Mouse (Mus musculus) megakaryocyte-erythroid progenitor cell, adult 5-6 weeks (primary cell): Measurements from ENCODE around the gene Gm40193. TPM values are rescaled to one million over a fixed set of nuclear protein-coding genes. Genes with fewer than 3 reads are reported as not detected.

Experiments
- ATAC-seq: replicated peaks from 2 replicates; pipeline ENCODE4 v1.8.0; 2016; ENCODE audit warnings: mild to moderate bottlenecking, inconsistent platforms; ENCODE audit not compliant: severe bottlenecking, poor library complexity, low FRiP score, low TSS enrichment
- total RNA-seq, 2 experiments: library from RNA; stranded (forward) in 1 of 2; stranded (reverse) in 1 of 2; fragments of 200-1000, 215-1000 nt in 1 of 2; fragments of >200 nt in 1 of 2; fragmentation: Nextera tagmentation in 1 of 2; gene quantifications; 2 replicates each; pipeline ENCODE4 v1.2.3; 2014 to 2017

Gm40193 gene
- total RNA-seq, 2 experiments from 2014 or later = not detected

DNA sequence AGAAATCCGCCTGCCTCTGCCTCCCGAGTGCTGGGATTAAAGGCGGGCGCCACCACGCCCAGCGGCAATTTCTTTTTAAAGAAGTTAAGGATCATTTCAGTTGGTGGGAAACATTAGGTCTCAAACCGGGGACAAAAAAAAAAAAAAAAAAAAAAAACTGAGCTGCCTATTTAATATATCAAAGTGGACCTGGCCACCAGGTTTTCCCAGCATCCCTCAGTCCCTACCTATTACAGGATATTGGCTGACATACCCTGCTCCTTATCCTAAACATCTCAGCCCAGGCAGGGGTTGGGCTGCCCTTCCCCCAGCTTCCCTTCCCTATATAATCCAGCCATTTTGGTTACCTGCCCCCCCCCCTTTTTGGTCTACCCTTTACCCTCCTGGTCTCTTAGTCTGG lies 20.9 kb downstream of the Gm40193 start:
- no peak for ATAC-seq

DNA sequence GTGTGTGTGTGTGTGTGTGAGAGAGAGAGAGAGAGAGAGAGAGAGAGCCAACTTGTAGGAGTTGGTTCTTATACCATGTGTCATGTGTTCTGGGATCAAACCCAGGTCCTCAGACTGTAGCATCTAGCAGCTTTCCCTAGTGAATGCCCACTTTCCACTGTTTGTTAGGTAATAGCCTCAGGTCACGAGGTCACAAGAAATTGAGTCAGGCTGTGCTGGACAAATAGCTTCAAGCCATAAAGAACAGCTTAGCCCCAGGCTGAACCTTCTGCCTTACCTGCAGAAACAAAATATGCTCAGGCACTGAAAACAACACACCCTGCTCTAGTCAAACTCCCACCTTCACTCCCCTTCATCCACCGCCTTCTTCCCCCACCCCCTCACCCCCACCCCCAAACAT lies 21.5 kb downstream of the Gm40193 start:
- no peak for ATAC-seq

DNA sequence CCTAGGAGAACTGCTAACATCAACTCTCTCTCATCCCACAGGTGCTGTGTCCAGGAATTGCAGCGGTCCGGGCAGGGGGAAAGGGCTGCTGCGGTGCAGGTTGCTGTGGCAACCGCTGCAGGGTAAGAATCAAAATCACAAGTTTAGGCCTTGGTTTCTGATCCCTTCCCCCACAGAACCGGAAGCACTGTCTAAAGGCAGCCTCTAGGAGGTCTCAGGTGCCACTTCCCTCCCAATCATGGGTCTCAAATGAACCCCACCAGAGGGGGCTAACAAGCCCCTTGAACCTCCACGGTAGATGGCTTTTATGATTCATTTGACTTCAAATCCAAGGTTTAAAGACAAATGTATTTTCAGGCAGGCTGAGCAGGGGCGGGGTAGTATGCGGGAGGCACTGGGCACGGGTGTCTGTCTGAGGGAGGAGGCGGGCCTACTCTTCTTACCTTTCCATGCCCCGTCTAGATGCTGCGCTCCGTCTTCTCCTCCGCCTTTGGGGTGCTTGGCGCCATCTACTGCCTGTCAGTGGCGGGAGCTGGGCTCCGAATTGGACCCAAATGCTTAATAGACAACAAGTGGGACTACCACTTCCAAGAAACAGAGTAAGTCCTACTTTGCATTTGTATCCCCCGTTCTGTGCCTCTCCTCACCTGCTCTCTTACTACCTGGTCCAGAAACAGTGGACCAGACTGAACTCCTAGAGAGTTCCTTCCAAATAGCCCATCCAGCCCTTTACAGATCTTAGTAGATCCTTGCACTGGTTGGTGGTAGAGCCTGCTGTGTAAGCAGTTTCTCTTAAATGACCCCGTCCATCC lies 22.8 kb downstream of the Gm40193 start:
- peak; percentile 62 for ATAC-seq

DNA sequence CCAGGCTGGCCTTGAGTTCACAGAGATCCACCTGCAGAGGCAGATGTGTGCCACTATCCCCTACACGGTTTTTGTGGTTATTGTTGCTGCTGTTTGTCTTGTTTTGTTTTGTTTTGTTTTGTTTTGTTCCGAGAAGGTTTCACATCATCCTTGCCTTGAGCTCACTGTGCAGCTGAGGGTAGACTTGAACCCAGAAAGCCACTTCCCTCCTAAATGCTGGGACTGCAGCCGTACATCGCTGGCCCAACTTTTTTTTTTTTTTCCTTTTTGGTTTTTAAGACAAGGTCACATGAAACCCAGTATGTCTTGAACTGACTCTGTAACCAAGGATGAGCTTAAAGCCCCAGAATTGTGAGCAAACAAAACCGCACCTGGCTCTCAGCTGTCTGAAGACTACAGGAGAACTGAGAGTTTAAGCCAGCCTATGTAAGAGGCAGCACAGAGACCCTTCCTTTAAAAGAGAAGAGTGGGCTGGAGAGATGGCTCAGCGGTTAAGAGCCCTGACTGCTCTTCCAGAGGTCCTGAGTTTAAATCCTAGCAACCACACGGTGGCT lies 25.7 kb downstream of the Gm40193 start:
- no peak for ATAC-seq

DNA sequence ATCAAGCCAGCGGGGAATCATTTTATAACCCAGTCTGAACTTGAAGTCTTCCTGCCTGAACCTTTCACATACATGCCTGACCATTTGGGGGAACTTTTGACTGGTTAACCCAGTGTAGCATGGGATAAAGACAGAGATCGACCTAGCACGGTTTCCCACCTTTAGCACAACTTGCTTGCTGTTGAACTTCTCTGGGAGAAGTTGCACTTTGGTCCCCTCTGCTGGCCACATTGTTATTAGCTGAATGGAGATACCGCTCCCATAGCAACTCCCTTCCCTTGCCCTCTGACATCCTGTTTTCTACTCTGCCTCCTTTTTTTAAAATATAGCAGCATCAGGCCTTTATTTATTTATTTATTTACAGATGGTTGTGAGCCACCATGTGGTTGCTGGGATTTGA lies 26.4 kb downstream of the Gm40193 start:
- peak; percentile 77 for ATAC-seq

DNA sequence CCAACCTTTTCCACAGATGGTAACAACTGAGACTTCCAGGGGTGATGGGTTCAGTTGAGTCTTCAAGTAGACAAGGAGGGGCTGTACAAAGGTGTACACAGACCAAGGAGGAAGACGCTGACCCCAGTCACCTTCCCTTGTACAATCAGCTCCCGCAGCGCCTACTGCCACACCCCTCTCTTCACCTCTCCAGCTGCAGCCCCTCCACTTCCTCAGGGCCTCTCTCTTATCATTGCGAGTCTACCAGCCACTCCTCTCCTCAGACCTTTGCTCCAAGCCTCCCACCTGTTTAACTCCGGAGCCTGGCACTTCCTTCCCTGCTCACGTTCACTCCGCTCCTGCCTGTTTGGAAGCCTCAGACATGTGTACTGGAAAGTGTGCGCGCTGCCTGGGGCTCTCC lies 27.8 kb downstream of the Gm40193 start, which contains the start of gene Tm4sf5:
Gene Tm4sf5 (plus strand): TSS at position 275 of the 400 bp plus-strand sequence.
- ATAC-seq = 0 out of 2 replicates have a peak, but pooled peaks have one; percentile 17

DNA sequence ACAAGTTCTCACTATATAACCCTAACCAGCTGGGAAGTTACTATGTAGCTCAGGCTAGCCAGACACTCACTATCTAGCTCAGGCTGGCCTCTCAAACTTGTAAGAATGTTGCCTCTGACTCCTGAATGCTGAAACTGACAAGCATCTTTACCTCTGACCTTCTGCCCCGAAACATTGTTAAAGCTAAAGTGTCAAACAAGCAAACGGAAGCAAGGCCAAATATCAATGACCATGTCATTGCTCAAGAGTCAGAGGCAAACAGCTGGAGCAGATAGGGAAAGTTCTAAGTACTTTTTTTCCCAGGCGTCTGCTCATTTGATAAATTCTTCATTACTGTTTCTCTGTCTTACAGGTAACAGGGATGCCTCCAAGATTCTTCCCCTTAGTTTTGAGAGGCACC lies 30.7 kb downstream of the Gm40193 start:
- ATAC-seq = no peak

DNA sequence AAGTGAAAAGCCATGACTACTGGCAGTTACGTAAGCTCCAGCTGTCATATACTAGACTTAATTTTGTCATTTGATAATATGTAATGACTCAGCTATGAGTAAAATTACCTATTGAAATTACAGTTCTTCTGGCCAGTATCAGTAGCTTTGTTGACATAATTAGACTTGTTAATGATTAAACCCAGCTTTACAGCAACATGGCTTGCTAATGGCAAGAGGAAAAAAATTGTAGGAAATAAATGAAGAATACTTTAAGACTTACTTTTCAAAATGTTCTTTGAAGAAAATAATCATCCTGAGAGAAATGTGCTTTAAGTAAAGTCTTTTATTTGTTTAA lies 32.3 kb downstream of the Gm40193 start:
- no peak for ATAC-seq

DNA sequence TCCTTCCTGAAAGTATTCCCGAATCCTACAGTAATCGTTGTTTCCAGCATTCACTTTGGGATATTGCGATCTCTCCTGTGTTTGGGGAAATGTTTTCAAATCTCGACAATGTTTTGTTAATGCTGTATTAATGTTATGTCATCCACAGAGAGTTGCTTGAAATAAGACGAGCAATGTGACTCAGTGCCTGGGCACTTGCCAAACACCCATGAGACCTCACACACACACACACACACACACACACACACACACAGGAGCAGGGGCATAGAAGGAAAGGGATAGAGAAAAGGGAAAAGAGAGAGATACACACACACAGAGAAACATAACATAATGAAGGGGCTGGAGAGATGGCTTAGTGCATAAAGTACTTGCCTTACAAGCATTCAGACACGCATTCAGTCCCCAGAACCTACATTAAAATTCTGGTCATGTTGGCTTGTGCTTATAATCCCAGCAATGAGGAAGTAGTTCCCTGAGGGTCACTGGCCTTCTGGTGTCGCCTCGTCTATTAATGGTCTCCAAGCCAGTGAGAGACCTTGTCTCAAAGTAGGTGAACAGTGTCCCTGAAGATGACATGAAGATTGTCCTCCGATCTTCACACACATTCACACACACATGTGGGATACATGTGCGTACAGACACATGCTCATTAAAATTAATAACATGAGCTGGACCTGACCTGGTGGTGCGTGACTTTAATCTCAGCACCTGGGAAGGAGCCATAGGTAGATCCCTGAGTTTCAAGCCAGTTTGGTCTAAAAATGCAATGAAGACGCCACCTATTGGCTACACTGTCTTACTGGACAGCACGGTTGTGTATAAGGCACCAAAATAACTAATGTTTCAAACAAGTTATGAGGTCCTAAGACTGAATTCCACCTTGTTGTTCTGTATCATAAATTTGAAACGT lies 32.9 kb downstream of the Gm40193 start:
- ATAC-seq = no peak

DNA sequence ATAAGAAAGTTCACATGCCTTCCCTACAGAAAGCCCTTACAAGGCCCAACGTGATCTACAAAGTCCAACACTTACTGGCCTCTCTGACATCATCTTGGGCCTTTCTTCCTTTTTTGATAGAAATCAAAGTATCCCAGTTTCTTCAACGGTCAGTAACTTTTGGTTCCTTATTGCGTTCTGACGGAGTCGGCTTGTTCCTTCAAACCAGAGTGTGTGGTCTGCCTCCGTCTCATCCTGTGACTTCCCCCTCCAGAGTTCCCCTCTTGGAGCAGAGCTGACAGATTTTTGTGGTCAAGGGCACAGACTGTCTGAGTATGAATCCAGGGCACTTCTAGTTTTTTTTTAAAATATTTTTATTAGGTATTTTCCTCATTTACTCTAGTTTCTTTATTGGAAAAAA lies 43.1 kb downstream of the Gm40193 start:
- ATAC-seq = no peak

DNA sequence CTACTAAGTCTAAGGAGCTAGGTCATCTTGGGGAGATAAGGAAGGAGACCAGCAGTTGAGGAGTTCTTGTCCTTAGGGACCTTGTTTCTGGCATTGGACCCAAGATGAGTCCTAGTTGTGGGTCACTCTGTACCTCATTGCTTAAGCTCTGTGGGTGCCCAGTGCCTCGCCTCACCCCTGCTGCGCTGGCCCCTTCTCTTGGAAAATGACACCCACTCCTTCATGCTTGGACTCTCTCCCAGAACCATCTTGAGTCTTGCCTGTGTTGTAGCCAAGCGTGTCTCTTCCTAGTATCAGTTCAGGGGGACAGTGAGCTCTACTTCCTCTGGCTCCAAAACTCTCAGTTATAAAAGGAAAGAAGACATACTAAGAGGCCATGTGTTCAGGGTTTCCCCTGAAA lies 43.6 kb downstream of the Gm40193 start:
- ATAC-seq = no peak

DNA sequence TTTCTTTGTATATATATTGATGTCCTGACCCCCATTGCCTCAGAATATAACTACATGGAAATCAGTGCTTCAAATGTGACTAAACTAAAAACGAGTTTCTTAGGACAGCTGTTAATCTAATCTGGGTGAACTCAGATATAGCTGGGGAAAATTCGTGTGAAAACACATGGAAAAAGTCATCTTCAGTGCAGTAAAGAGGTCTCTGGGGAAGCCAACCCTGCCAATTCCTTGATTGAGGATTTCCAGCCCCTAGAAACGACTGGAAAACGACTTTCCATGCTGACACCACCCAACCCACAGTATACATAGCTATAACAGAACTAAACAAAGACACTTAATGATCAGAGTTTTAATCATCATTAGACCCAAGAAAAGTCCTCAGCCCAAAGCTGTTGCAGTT lies 44.9 kb downstream of the Gm40193 start:
- no peak for ATAC-seq

DNA sequence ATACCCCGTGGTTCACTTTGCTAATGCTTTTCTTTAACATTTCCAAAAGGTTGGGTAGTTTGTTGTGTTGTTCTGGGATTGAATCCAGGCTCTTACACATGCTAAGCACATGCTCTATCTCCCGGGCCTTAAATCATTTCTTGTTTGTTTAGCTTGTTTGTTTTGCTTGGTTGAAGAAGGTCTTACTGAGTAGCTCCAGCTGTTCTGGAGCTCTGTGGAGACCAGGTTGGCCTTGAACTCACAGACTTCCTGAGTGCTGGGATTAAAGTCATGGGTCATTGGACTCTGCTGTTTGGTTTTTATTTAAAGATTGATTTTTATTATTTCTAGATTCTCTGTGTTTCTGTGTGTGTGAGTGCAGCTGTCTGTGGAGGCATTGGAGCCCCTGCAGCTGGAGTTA lies 47.2 kb downstream of the Gm40193 start:
- no peak for ATAC-seq

Other genes starting within 250 kb of the Gm40193 start
- not detected in 2 replicates for gene Alox12e, start 210.3 kb downstream of the Gm40193 start, total RNA-seq (2014; fragmentation: Nextera tagmentation)
- not detected in 2 replicates for gene Alox12e, start 210.3 kb downstream of the Gm40193 start, total RNA-seq (2017)
- not detected in 2 replicates for gene Alox15, start 180.9 kb downstream of the Gm40193 start, total RNA-seq (2014; fragmentation: Nextera tagmentation)
- gene Alox15, start 180.9 kb downstream of the Gm40193 start, total RNA-seq (2017) = not detected in 2 replicates
- gene Pelp1, start 122.9 kb downstream of the Gm40193 start, total RNA-seq (2014; fragmentation: Nextera tagmentation) = 44.4 and 55.9 TPM in 2 replicates
- 10.0 and 12.9 TPM in 2 replicates for gene Pelp1, start 122.9 kb downstream of the Gm40193 start, total RNA-seq (2017)
- gene Arrb2, start 100.3 kb downstream of the Gm40193 start, total RNA-seq (2014; fragmentation: Nextera tagmentation) = 41.8 and 43.2 TPM in 2 replicates
- gene Arrb2, start 100.3 kb downstream of the Gm40193 start, total RNA-seq (2017) = 21.7 and 32.6 TPM in 2 replicates
- gene Med11, start 81.0 kb downstream of the Gm40193 start, total RNA-seq (2014; fragmentation: Nextera tagmentation) = 25.5 and 34.8 TPM in 2 replicates
- gene Med11, start 81.0 kb downstream of the Gm40193 start, total RNA-seq (2017) = 38.6 and 46.5 TPM in 2 replicates
- 0.30 and 0.94 TPM in 2 replicates for gene Zmynd15, start 73.5 kb downstream of the Gm40193 start, total RNA-seq (2014; fragmentation: Nextera tagmentation)
- not detected in 2 replicates for gene Zmynd15, start 73.5 kb downstream of the Gm40193 start, total RNA-seq (2017)
- gene Cxcl16, start 73.0 kb downstream of the Gm40193 start, total RNA-seq (2014; fragmentation: Nextera tagmentation) = 0.99 TPM in 1 of 2 replicates, not detected in the other
- gene Cxcl16, start 73.0 kb downstream of the Gm40193 start, total RNA-seq (2017) = 0.08 TPM in 1 of 2 replicates, not detected in the other
- not detected in 2 replicates for gene Tm4sf5, start 27.7 kb downstream of the Gm40193 start, total RNA-seq (2014; fragmentation: Nextera tagmentation)
- not detected in 2 replicates for gene Tm4sf5, start 27.7 kb downstream of the Gm40193 start, total RNA-seq (2017)
- gene Vmo1, start 18.3 kb downstream of the Gm40193 start, total RNA-seq (2014; fragmentation: Nextera tagmentation) = not detected in 2 replicates
- gene Vmo1, start 18.3 kb downstream of the Gm40193 start, total RNA-seq (2017) = not detected in 2 replicates
- gene Gltpd2, start 13.7 kb downstream of the Gm40193 start, total RNA-seq (2014; fragmentation: Nextera tagmentation) = not detected in 2 replicates
- gene Gltpd2, start 13.7 kb downstream of the Gm40193 start, total RNA-seq (2017) = not detected in 2 replicates
- gene Psmb6, start 7.6 kb downstream of the Gm40193 start, total RNA-seq (2014; fragmentation: Nextera tagmentation) = 299 and 333 TPM in 2 replicates
- 225 and 305 TPM in 2 replicates for gene Psmb6, start 7.6 kb downstream of the Gm40193 start, total RNA-seq (2017)
- not detected in 2 replicates for gene Pld2, start 7.1 kb upstream of the Gm40193 start, total RNA-seq (2014; fragmentation: Nextera tagmentation)
- 0.47 TPM in 1 of 2 replicates, not detected in the other for gene Pld2, start 7.1 kb upstream of the Gm40193 start, total RNA-seq (2017)
- gene Mink1, start 29.9 kb upstream of the Gm40193 start, total RNA-seq (2014; fragmentation: Nextera tagmentation) = 44.7 and 61.0 TPM in 2 replicates
- 18.2 and 19.8 TPM in 2 replicates for gene Mink1, start 29.9 kb upstream of the Gm40193 start, total RNA-seq (2017)
- gene 4930544D05Rik, start 82.9 kb upstream of the Gm40193 start, total RNA-seq (2014; fragmentation: Nextera tagmentation) = not detected in 2 replicates
- not detected in 2 replicates for gene 4930544D05Rik, start 82.9 kb upstream of the Gm40193 start, total RNA-seq (2017)
- gene Chrne, start 86.3 kb upstream of the Gm40193 start, total RNA-seq (2014; fragmentation: Nextera tagmentation) = 3.0 TPM in 1 of 2 replicates, not detected in the other
- not detected in 2 replicates for gene Chrne, start 86.3 kb upstream of the Gm40193 start, total RNA-seq (2017)
- gene Gp1ba, start 106.2 kb upstream of the Gm40193 start, total RNA-seq (2014; fragmentation: Nextera tagmentation) = 3.6 and 10.4 TPM in 2 replicates
- 0.50 and 0.85 TPM in 2 replicates for gene Gp1ba, start 106.2 kb upstream of the Gm40193 start, total RNA-seq (2017)
- gene Rnf167, start 114.3 kb upstream of the Gm40193 start, total RNA-seq (2014; fragmentation: Nextera tagmentation) = 92.8 and 95.5 TPM in 2 replicates
- gene Rnf167, start 114.3 kb upstream of the Gm40193 start, total RNA-seq (2017) = 42.3 and 53.4 TPM in 2 replicates
- gene Slc25a11, start 114.5 kb upstream of the Gm40193 start, total RNA-seq (2014; fragmentation: Nextera tagmentation) = 62.3 and 63.1 TPM in 2 replicates
- 33.1 and 36.2 TPM in 2 replicates for gene Slc25a11, start 114.5 kb upstream of the Gm40193 start, total RNA-seq (2017)
- gene Pfn1, start 121.7 kb upstream of the Gm40193 start, total RNA-seq (2014; fragmentation: Nextera tagmentation) = 1,236 and 1,373 TPM in 2 replicates
- 377 and 675 TPM in 2 replicates for gene Pfn1, start 121.7 kb upstream of the Gm40193 start, total RNA-seq (2017)
- 16.7 and 33.7 TPM in 2 replicates for gene Eno3, start 124.3 kb upstream of the Gm40193 start, total RNA-seq (2014; fragmentation: Nextera tagmentation)
- 8.4 and 16.5 TPM in 2 replicates for gene Eno3, start 124.3 kb upstream of the Gm40193 start, total RNA-seq (2017)
- gene Spag7, start 136.5 kb upstream of the Gm40193 start, total RNA-seq (2014; fragmentation: Nextera tagmentation) = 61.3 and 88.7 TPM in 2 replicates
- 59.9 and 60.5 TPM in 2 replicates for gene Spag7, start 136.5 kb upstream of the Gm40193 start, total RNA-seq (2017)
- gene Camta2, start 155.2 kb upstream of the Gm40193 start, total RNA-seq (2014; fragmentation: Nextera tagmentation) = 14.6 and 17.4 TPM in 2 replicates
- 0.91 and 7.1 TPM in 2 replicates for gene Camta2, start 155.2 kb upstream of the Gm40193 start, total RNA-seq (2017)
- gene Inca1, start 167.2 kb upstream of the Gm40193 start, total RNA-seq (2014; fragmentation: Nextera tagmentation) = 0.69 TPM in 1 of 2 replicates, not detected in the other
- gene Inca1, start 167.2 kb upstream of the Gm40193 start, total RNA-seq (2017) = 0.42 TPM in 1 of 2 replicates, not detected in the other
- 3.9 and 8.3 TPM in 2 replicates for gene Kif1c, start 167.6 kb upstream of the Gm40193 start, total RNA-seq (2014; fragmentation: Nextera tagmentation)
- gene Kif1c, start 167.6 kb upstream of the Gm40193 start, total RNA-seq (2017) = 5.4 and 13.2 TPM in 2 replicates
- 3.1 and 5.6 TPM in 2 replicates for gene Zfp3, start 231.3 kb upstream of the Gm40193 start, total RNA-seq (2014; fragmentation: Nextera tagmentation)
- 1.6 and 3.9 TPM in 2 replicates for gene Zfp3, start 231.3 kb upstream of the Gm40193 start, total RNA-seq (2017)